Mouse (Mus musculus): Measurements from ENCODE around the gene Fgr. TPM values are rescaled to one million over a fixed set of nuclear protein-coding genes. Genes with fewer than 3 reads are reported as not detected.

Fgr gene
- polyA plus RNA-seq, 1 experiment, result not detected

- H3K4me1 ChIP-seq (ENCODE audit: control insufficient read depth, insufficient read depth, low read length), result peaks cover 14% of the 10 kb centered on the region
- TF ChIP-seq POLR2A (IDR thresholded peaks at IDR 0.05; ENCODE audit: insufficient read depth, low read depth, low read length) (no peak), CTCF (IDR thresholded peaks at IDR 0.05; ENCODE audit: insufficient read depth, low read depth, low read length) (no peak)
- WGBS, result 61% methylated on average over 5 of the region's 5 CpGs
- H3K27ac ChIP-seq (ENCODE audit: insufficient read depth, low read depth, low read length), result no peak overlapping the region
- no peak overlapping the region for H3K4me3 ChIP-seq (ENCODE audit: insufficient read depth, low read depth, low read length)
These were observed 3.7 kb downstream of the Fgr start for GRCm38 (mm10) chr4:132977597-132977996.

GRCm38 (mm10) chr4:132979186-132979585 lies 5.3 kb downstream of the Fgr start:
- Histone ChIP-seq H3K27ac (ENCODE audit: insufficient read depth, low read depth, low read length) (no peak overlapping the region), H3K4me3 (ENCODE audit: insufficient read depth, low read depth, low read length) (no peak overlapping the region), H3K4me1 (ENCODE audit: control insufficient read depth, insufficient read depth, low read length) (peaks cover 13% of the 10 kb centered on the region)
- TF ChIP-seq POLR2A (IDR thresholded peaks at IDR 0.05; ENCODE audit: insufficient read depth, low read depth, low read length), result no peak
- WGBS, result 86% methylated on average over 2 of the region's 2 CpGs

- Histone ChIP-seq H3K4me3 (ENCODE audit: insufficient read depth, low read depth, low read length) (no peak overlapping the region), H3K4me1 (ENCODE audit: control insufficient read depth, insufficient read depth, low read length) (peaks cover 6% of the 10 kb centered on the region)
- WGBS, result 70% methylated on average over 6 of the region's 6 CpGs
These were observed 7.7 kb downstream of the Fgr start for GRCm38 (mm10) chr4:132981621-132982020.

GRCm38 (mm10) chr4:132982999-132983398 lies 9.1 kb downstream of the Fgr start:
- peaks cover 6% of the 10 kb centered on the region for H3K4me1 ChIP-seq (ENCODE audit: control insufficient read depth, insufficient read depth, low read length)
- no peak overlapping the region for H3K27ac ChIP-seq (ENCODE audit: insufficient read depth, low read depth, low read length)
- TF ChIP-seq POLR2A (IDR thresholded peaks at IDR 0.05; ENCODE audit: insufficient read depth, low read depth, low read length) (no peak), CTCF (IDR thresholded peaks at IDR 0.05; ENCODE audit: insufficient read depth, low read depth, low read length) (no peak)
- 82% methylated on average over 6 of the region's 6 CpGs for WGBS
- no peak overlapping the region for H3K4me3 ChIP-seq (ENCODE audit: insufficient read depth, low read depth, low read length)

More at GRCm38 (mm10) chr4:132981621-132982020, 7.7 kb downstream of the Fgr start:
- TF ChIP-seq POLR2A (IDR thresholded peaks at IDR 0.05; ENCODE audit: insufficient read depth, low read depth, low read length) (no peak), CTCF (IDR thresholded peaks at IDR 0.05; ENCODE audit: insufficient read depth, low read depth, low read length) (no peak)
- no peak overlapping the region for H3K27ac ChIP-seq (ENCODE audit: insufficient read depth, low read depth, low read length)

- no peak for TF ChIP-seq POLR2A (IDR thresholded peaks at IDR 0.05; ENCODE audit: insufficient read depth, low read depth, low read length)
- no peak for TF ChIP-seq CTCF (IDR thresholded peaks at IDR 0.05; ENCODE audit: insufficient read depth, low read depth, low read length)
- WGBS, result 65% methylated on average over 7 of the region's 7 CpGs
- Histone ChIP-seq H3K4me1 (ENCODE audit: control insufficient read depth, insufficient read depth, low read length) (peaks cover 6% of the 10 kb centered on the region), H3K27ac (ENCODE audit: insufficient read depth, low read depth, low read length) (peak overlapping the region; percentile 47; the same call in 1 of the 2 replicates), H3K4me3 (ENCODE audit: insufficient read depth, low read depth, low read length) (no peak overlapping the region)
These were observed 10.0 kb downstream of the Fgr start for GRCm38 (mm10) chr4:132983664-132984512.

- peaks cover 6% of the 10 kb centered on the region for H3K4me1 ChIP-seq (ENCODE audit: control insufficient read depth, insufficient read depth, low read length)
- 87% methylated on average over 6 of the region's 6 CpGs for WGBS
- TF ChIP-seq CTCF (IDR thresholded peaks at IDR 0.05; ENCODE audit: insufficient read depth, low read depth, low read length), result no peak
- no peak for TF ChIP-seq POLR2A (IDR thresholded peaks at IDR 0.05; ENCODE audit: insufficient read depth, low read depth, low read length)
- H3K4me3 ChIP-seq (ENCODE audit: insufficient read depth, low read depth, low read length), result no peak overlapping the region
- H3K27ac ChIP-seq (ENCODE audit: insufficient read depth, low read depth, low read length), result no peak overlapping the region
These were observed 14.9 kb downstream of the Fgr start for GRCm38 (mm10) chr4:132988581-132989355.

- H3K4me3 ChIP-seq (ENCODE audit: insufficient read depth, low read depth, low read length), result no peak overlapping the region
- WGBS, result 79% methylated on average over 4 of the region's 4 CpGs
These were observed 19.7 kb downstream of the Fgr start for GRCm38 (mm10) chr4:132993553-132993952.

GRCm38 (mm10) chr4:132997469-132998237 lies 23.8 kb downstream of the Fgr start:
- Histone ChIP-seq H3K4me3 (ENCODE audit: insufficient read depth, low read depth, low read length) (no peak overlapping the region), H3K4me1 (ENCODE audit: control insufficient read depth, insufficient read depth, low read length) (no peaks in the 10 kb centered on the region), H3K27ac (ENCODE audit: insufficient read depth, low read depth, low read length) (no peak overlapping the region)
- WGBS, result 55% methylated on average over 14 of the region's 14 CpGs
- TF ChIP-seq POLR2A (IDR thresholded peaks at IDR 0.05; ENCODE audit: insufficient read depth, low read depth, low read length) (no peak), CTCF (IDR thresholded peaks at IDR 0.05; ENCODE audit: insufficient read depth, low read depth, low read length) (no peak)

More at GRCm38 (mm10) chr4:132993553-132993952, 19.7 kb downstream of the Fgr start:
- TF ChIP-seq CTCF (IDR thresholded peaks at IDR 0.05; ENCODE audit: insufficient read depth, low read depth, low read length), result no peak
- no peak for TF ChIP-seq POLR2A (IDR thresholded peaks at IDR 0.05; ENCODE audit: insufficient read depth, low read depth, low read length)
- H3K27ac ChIP-seq (ENCODE audit: insufficient read depth, low read depth, low read length), result no peak overlapping the region
- no peaks in the 10 kb centered on the region for H3K4me1 ChIP-seq (ENCODE audit: control insufficient read depth, insufficient read depth, low read length)

Data from olfactory bulb, adult 2 months (tissue).